Mouse (Mus musculus): ENCODE data around the gene Brpf3. TPM values are rescaled to one million over a fixed set of nuclear protein-coding genes. Genes with fewer than 3 reads are reported as not detected.

Gene Brpf3
- polyA plus RNA-seq (2015; fragmentation: Nextera tagmentation; extraction: Ambion mirVana): 3.0 and 3.4 TPM in 2 replicates

GRCm38 (mm10) chr17:28800671-28801412 is at the start of gene Brpf3:
Brpf3 (plus strand) TSS chr17:28801090.

DNA sequence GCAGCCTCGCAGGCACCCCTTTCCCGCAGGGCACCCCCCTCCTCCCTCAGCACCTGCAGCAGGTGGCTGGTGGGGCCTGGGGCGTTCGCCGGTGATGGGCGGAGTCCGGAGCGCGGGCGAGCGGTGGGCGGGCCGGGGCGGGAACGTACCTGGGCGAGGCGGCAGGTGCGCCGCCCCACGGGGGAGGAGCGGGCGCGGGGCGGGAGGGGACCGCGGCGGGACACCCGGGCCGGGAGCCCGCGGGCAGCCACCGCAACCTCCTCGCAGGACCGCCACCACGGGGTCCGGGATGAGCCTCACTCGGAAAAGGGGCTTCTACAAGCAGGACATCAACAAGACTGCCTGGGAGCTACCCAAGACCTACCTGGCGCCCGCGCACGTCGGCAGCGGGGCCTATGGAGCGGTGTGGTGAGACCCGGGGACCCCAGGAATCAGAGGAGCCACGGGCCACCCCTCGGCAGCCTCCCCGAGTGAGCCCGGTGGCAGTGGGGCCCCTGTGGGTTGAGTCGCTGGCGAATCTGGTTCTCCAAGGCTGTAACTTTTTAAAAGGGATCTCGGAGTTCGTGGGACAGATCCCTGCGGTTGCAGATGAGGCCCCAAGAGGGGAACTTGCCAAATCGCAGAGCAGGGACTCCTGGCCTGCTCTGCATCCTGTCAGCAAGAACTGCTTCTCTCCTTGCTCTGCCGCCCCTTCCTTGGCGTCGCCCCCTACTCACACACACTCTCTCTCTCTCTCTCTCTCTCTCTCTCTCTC is 31.6 kb upstream of the Brpf3 start, which contains the start of gene Mapk13:
Gene Mapk13 (plus strand): TSS at position 177 of the 754 bp plus-strand sequence.

DNA sequence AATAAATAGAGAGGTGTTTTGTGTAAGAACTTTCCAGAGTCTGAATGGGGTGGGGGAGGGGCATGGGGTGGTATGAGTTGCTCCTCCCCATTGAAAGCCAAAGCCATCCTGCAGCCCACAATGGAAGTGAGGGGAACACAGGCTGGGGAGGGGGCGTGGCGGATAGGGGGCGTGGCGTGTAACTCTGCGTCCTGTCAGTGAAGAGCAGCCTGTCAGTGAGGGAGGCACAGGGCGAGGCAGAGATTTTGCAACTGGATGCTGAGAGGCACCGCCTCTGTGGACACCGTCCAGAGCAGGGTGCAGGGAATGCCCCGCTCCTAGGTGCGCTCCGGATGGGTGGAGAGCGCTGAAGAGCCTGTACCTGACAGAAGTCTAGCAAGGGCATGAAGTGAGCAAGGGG is 57.3 kb downstream of the Brpf3 start, which contains the start of gene Pnpla1:
Gene Pnpla1 (plus strand): TSS at position 207 of the 400 bp plus-strand sequence.

Other genes with a start within 250 kb of the Brpf3 start
- gene Clps, start 240.3 kb upstream of the Brpf3 start, polyA plus RNA-seq (2015; fragmentation: Nextera tagmentation; extraction: Ambion mirVana): not detected in 2 replicates
- gene Lhfpl5, start 225.4 kb upstream of the Brpf3 start, polyA plus RNA-seq (2015; fragmentation: Nextera tagmentation; extraction: Ambion mirVana): 0.09 and 0.19 TPM in 2 replicates
- gene Srpk1, start 178.4 kb upstream of the Brpf3 start, polyA plus RNA-seq (2015; fragmentation: Nextera tagmentation; extraction: Ambion mirVana): 19.8 and 30.8 TPM in 2 replicates
- 0.77 and 1.0 TPM in 2 replicates for gene Slc26a8, start 110.9 kb upstream of the Brpf3 start, polyA plus RNA-seq (2015; fragmentation: Nextera tagmentation; extraction: Ambion mirVana)
- gene Mapk14, start 109.8 kb upstream of the Brpf3 start, polyA plus RNA-seq (2015; fragmentation: Nextera tagmentation; extraction: Ambion mirVana): 28.2 and 28.5 TPM in 2 replicates
- 0.90 and 1.1 TPM in 2 replicates for gene AC170998.1, start 75.0 kb upstream of the Brpf3 start, polyA plus RNA-seq (2015; fragmentation: Nextera tagmentation; extraction: Ambion mirVana)
- 0.97 and 5.9 TPM in 2 replicates for gene Mapk13, start 31.8 kb upstream of the Brpf3 start, polyA plus RNA-seq (2015; fragmentation: Nextera tagmentation; extraction: Ambion mirVana)
- 0.63 TPM in 1 of 2 replicates, not detected in the other for gene Pnpla1, start 57.3 kb downstream of the Brpf3 start, polyA plus RNA-seq (2015; fragmentation: Nextera tagmentation; extraction: Ambion mirVana)
- gene 4930539E08Rik, start 114.2 kb downstream of the Brpf3 start, polyA plus RNA-seq (2015; fragmentation: Nextera tagmentation; extraction: Ambion mirVana): 0.06 and 0.07 TPM in 2 replicates
- 0.44 and 0.45 TPM in 2 replicates for gene Pxt1, start 142.8 kb downstream of the Brpf3 start, polyA plus RNA-seq (2015; fragmentation: Nextera tagmentation; extraction: Ambion mirVana)
- gene Kctd20, start 150.9 kb downstream of the Brpf3 start, polyA plus RNA-seq (2015; fragmentation: Nextera tagmentation; extraction: Ambion mirVana): 37.8 and 40.0 TPM in 2 replicates
- gene Stk38, start 206.9 kb downstream of the Brpf3 start, polyA plus RNA-seq (2015; fragmentation: Nextera tagmentation; extraction: Ambion mirVana): 58.2 and 58.7 TPM in 2 replicates
- gene Srsf3, start 231.5 kb downstream of the Brpf3 start, polyA plus RNA-seq (2015; fragmentation: Nextera tagmentation; extraction: Ambion mirVana): 130 and 166 TPM in 2 replicates

Data from skeletal muscle tissue, postnatal 0 days (tissue).